Mouse (Mus musculus): ENCODE results near the gene Celsr2.

GRCm38 (mm10) chr3:108378875-108379663 lies 36.3 kb downstream of the Celsr2 start:
- TF ChIP-seq POLR2A (IDR thresholded peaks at IDR 0.05; ENCODE audit: low read depth, low read length), result no peak
- no peak for TF ChIP-seq CTCF (conservative IDR thresholded peaks at IDR 0.05; ENCODE audit: insufficient read depth, insufficient read length, low read depth, low read length)
